Mouse (Mus musculus) embryonic fibroblast, embryonic 13.5 days (primary cell): ENCODE data around the gene Cxcl10. TPM values are rescaled to one million over a fixed set of nuclear protein-coding genes. Genes with fewer than 3 reads are reported as not detected.

ENCODE experiments used
- H3K27ac ChIP-seq: 2 replicates; pipeline ENCODE4 v1.5.1; 2012; ENCODE audit warnings: low read length, control low read depth, inconsistent platforms; ENCODE audit not compliant: insufficient read depth
- H3K4me1 ChIP-seq: 2 replicates; pipeline ENCODE4 v1.6.1; 2011; ENCODE audit warnings: low read length; ENCODE audit not compliant: control insufficient read depth, insufficient read depth
- H3K4me3 ChIP-seq: 2 replicates; pipeline ENCODE4 v1.5.1; 2011; ENCODE audit warnings: mild to moderate bottlenecking, control low read depth, low read length; ENCODE audit not compliant: insufficient read depth
- CTCF ChIP-seq: IDR thresholded peaks from 2 replicates; pipeline ENCODE4 v1.5.1; 2011; ENCODE audit warnings: mild to moderate bottlenecking, control low read depth, low read length, moderate library complexity, borderline replicate concordance; ENCODE audit not compliant: insufficient read depth
- POLR2A ChIP-seq: IDR thresholded peaks from 2 replicates; pipeline ENCODE4 v1.6.1; 2011; ENCODE audit warnings: low read depth, mild to moderate bottlenecking, control low read depth, low read length, moderate library complexity
- polyA plus RNA-seq: library from polyadenylated mRNA; stranded (reverse); fragments of >200 nt; gene quantifications from 2 replicates; pipeline ENCODE4 v1.2.4, GENCODE M21; 2011; ENCODE audit warnings: low read depth; ENCODE audit not compliant: missing spikeins, insufficient read length

Gene Cxcl10
- polyA plus RNA-seq, 1 experiment = 6.1 TPM

GRCm38 (mm10) chr5:92327367-92327766, 21.3 kb downstream of the Cxcl10 start:
- Histone ChIP-seq H3K27ac (no peak overlapping the region), H3K4me3 (no peak overlapping the region)
- TF ChIP-seq CTCF (no peak), POLR2A (no peak)

GRCm38 (mm10) chr5:92323264-92323663, 25.4 kb downstream of the Cxcl10 start:
- Histone ChIP-seq H3K4me1 (peaks cover 5% of the 10 kb centered on the region; the same call in 1 of the 2 replicates), H3K27ac (no peak overlapping the region), H3K4me3 (no peak overlapping the region)
- TF ChIP-seq CTCF (no peak), POLR2A (no peak)

More at GRCm38 (mm10) chr5:92327367-92327766, 21.3 kb downstream of the Cxcl10 start:
- H3K4me1 ChIP-seq = peaks cover 2% of the 10 kb centered on the region; the same call in 1 of the 2 replicates

- H3K4me3 ChIP-seq = no peak overlapping the region
- TF ChIP-seq POLR2A (no peak), CTCF (no peak)
- H3K27ac ChIP-seq = 0 out of 2 replicates have a peak overlapping the region, but pooled peaks have one; percentile 50
- peaks cover 5% of the 10 kb centered on the region; the same call in 1 of the 2 replicates for H3K4me1 ChIP-seq
These were observed 26.1 kb downstream of the Cxcl10 start for GRCm38 (mm10) chr5:92322612-92323011.

- Histone ChIP-seq H3K4me1 (0 out of 2 replicates have a peak, but pooled peaks cover 5% of the 10 kb centered on the region), H3K27ac (peak overlapping the region; percentile 50), H3K4me3 (no peak overlapping the region)
- TF ChIP-seq POLR2A = no peak
- no peak for TF ChIP-seq CTCF
These were observed 26.9 kb downstream of the Cxcl10 start for GRCm38 (mm10) chr5:92321631-92322400.

GRCm38 (mm10) chr5:92318596-92318995, 30.1 kb downstream of the Cxcl10 start:
- TF ChIP-seq POLR2A (no peak), CTCF (no peak)
- Histone ChIP-seq H3K4me1 (0 out of 2 replicates have a peak, but pooled peaks cover 3% of the 10 kb centered on the region), H3K4me3 (no peak overlapping the region), H3K27ac (no peak overlapping the region)

- H3K27ac ChIP-seq = no peak overlapping the region
- no peak overlapping the region for H3K4me3 ChIP-seq
- TF ChIP-seq CTCF = no peak
- no peak for TF ChIP-seq POLR2A
- 0 out of 2 replicates have a peak, but pooled peaks cover 3% of the 10 kb centered on the region for H3K4me1 ChIP-seq
These were observed 30.6 kb downstream of the Cxcl10 start for GRCm38 (mm10) chr5:92318119-92318518.

- no peaks in the 10 kb centered on the region for H3K4me1 ChIP-seq
- TF ChIP-seq CTCF = no peak
- no peak for TF ChIP-seq POLR2A
- H3K4me3 ChIP-seq = no peak overlapping the region
- no peak overlapping the region for H3K27ac ChIP-seq
These were observed 34.9 kb downstream of the Cxcl10 start for GRCm38 (mm10) chr5:92313776-92314175.

- Histone ChIP-seq H3K27ac (no peak overlapping the region), H3K4me1 (0 out of 2 replicates have a peak, but pooled peaks cover 2% of the 10 kb centered on the region), H3K4me3 (no peak overlapping the region)
- no peak for TF ChIP-seq CTCF
- no peak for TF ChIP-seq POLR2A
These were observed 36.5 kb downstream of the Cxcl10 start for GRCm38 (mm10) chr5:92312046-92312715.

- Histone ChIP-seq H3K27ac (peak within 1 kb of the TSS; percentile 39; the same call in 1 of the 2 replicates), H3K4me3 (peak within 1 kb of the TSS; percentile 93), H3K4me1 (0 out of 2 replicates have a peak, but pooled peaks cover 2% of the 10 kb centered on the region)
- TF ChIP-seq POLR2A (peak; percentile 75), CTCF (peak; percentile 25; the same call in 1 of the 2 replicates)
These were observed 38.8 kb downstream of the Cxcl10 start, which contains the start of gene Sdad1 for GRCm38 (mm10) chr5:92309681-92310511. Sdad1 (minus strand) TSS chr5:92310479.
